Mouse (Mus musculus): Measurements from ENCODE around the gene Lrrfip2. TPM values are rescaled to one million over a fixed set of nuclear protein-coding genes. Genes with fewer than 3 reads are reported as not detected.

Lrrfip2 gene
- polyA plus RNA-seq, 1 experiment from 2014 or later, result 18.5 TPM

GRCm38 (mm10) chr9:111210412-111210811 lies 93.0 kb downstream of the Lrrfip2 start:
- Histone ChIP-seq H3K4me1 (ENCODE audit: insufficient read depth) (peaks cover 12% of the 10 kb centered on the region; the same call in 1 of the 2 replicates), H3K4me2 (ENCODE audit: low read depth, low read length) (no peak overlapping the region)
- no peak for DNase-seq

DNA sequence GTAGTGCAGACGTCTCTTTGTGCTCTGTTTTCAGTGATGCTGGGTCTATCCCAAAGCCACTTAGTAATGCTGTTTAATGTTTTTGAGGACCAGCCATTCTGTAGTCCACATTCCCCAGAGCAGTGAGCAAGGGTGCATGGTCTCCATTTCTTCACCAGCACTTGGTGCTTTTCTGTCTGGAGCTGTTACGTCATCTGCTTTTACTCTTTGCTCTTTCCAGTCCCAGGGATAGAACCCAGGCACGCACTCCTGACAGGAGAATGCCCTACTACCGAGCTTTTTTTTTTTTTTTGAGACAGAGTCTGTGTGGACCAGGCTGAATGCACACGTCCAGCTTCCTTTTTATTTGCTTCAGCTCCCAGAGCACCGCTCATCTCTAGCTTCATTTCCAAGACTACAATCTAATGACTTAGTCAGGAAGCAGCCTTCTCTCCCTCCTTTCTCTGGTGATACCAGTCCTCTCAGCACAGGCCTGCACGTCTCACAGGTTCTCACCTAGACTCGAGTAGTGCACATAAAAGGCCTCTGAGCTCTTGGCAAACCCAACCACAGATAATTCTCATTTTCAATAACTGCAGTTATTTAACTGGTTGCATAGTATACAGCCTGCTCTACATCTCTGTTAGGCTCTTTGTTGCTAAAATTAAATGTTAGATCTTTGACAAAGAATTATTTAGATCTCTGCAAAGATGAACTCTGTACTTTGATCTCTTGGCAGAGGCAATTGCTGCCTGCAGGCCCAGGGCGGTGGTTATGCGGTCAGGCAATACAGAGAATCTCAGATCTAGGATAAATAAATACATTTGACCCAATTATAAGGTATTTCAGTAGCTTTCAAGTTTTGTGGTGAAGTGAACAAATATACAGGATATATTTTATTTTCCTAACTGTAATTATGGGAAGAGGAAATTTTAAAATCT lies 94.0 kb downstream of the Lrrfip2 start:
- DNase-seq (no peak), ATAC-seq (peak; percentile 62)
- Histone ChIP-seq H3K4me1 (ENCODE audit: insufficient read depth) (peaks cover 12% of the 10 kb centered on the region; the same call in 1 of the 2 replicates), H3K9ac (replicated peaks) (no peak overlapping the region), H3K4me3 (ENCODE audit: low read depth, low read length) (no peak overlapping the region), H3K4me2 (ENCODE audit: low read depth, low read length) (no peak overlapping the region), H3K27me3 (ENCODE audit: insufficient read depth, low read length) (no peaks in the 10 kb centered on the region), H3K36me3 (replicated peaks; ENCODE audit: insufficient read depth, low read length) (peaks cover 18% of the 10 kb centered on the region), H3K27ac (ENCODE audit: low read depth) (peak overlapping the region; percentile 29; the same call in 1 of the 2 replicates), H3K9me3 (ENCODE audit: low read length) (no peaks in the 10 kb centered on the region)
- TF ChIP-seq EP300 (IDR thresholded peaks at IDR 0.05; ENCODE audit: low read depth), result no peak
- TF ChIP-seq CTCF (IDR thresholded peaks at IDR 0.05; ENCODE audit: low read depth), result no peak
- WGBS (ENCODE audit: insufficient replicate concordance), result 58% methylated on average over 10 of the region's 10 CpGs

More at GRCm38 (mm10) chr9:111210412-111210811, 93.0 kb downstream of the Lrrfip2 start:
- 76% methylated on average over 4 of the region's 4 CpGs for WGBS (ENCODE audit: insufficient replicate concordance)
- Histone ChIP-seq H3K4me3 (ENCODE audit: low read depth, low read length) (no peak overlapping the region), H3K9ac (replicated peaks) (no peak overlapping the region), H3K36me3 (replicated peaks; ENCODE audit: insufficient read depth, low read length) (peaks cover 23% of the 10 kb centered on the region), H3K27me3 (ENCODE audit: insufficient read depth, low read length) (no peaks in the 10 kb centered on the region), H3K27ac (ENCODE audit: low read depth) (no peak overlapping the region), H3K9me3 (ENCODE audit: low read length) (no peaks in the 10 kb centered on the region)
- TF ChIP-seq CTCF (IDR thresholded peaks at IDR 0.05; ENCODE audit: low read depth) (no peak), EP300 (IDR thresholded peaks at IDR 0.05; ENCODE audit: low read depth) (no peak)
- ATAC-seq, result no peak

DNA sequence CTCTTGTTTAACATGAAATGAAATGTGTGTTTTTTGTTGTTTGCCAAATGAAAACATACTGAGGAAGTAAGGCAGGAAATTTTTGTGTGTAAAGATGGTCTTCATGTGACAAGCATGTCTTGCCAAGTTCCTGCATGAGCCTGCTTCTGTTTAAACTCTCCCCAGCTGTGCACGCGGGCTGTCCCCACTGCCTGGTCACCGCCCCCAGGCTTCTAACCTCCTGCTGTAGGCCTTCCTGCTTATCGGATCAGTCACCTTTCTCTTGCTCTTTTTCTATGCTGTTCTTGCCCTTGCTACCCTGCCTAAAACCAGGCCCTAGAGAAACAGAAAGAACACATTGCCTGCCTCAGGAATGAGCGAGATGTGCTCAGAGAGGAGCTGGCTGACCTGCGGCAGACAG lies 96.1 kb downstream of the Lrrfip2 start:
- ATAC-seq (peak; percentile 60; the same call in 1 of the 2 replicates), DNase-seq (peak; percentile 39)
- H3K27ac ChIP-seq (ENCODE audit: low read depth), result no peak overlapping the region
- no peaks in the 10 kb centered on the region for H3K27me3 ChIP-seq (ENCODE audit: insufficient read depth, low read length)
- peaks cover 12% of the 10 kb centered on the region; the same call in 1 of the 2 replicates for H3K4me1 ChIP-seq (ENCODE audit: insufficient read depth)
- H3K4me3 ChIP-seq (ENCODE audit: low read depth, low read length), result no peak overlapping the region
- no peaks in the 10 kb centered on the region for H3K9me3 ChIP-seq (ENCODE audit: low read length)
- no peak for TF ChIP-seq CTCF (IDR thresholded peaks at IDR 0.05; ENCODE audit: low read depth)
- H3K36me3 ChIP-seq (replicated peaks; ENCODE audit: insufficient read depth, low read length), result peaks cover 23% of the 10 kb centered on the region
- 36% methylated on average over 6 of the region's 6 CpGs for WGBS (ENCODE audit: insufficient replicate concordance)
- no peak overlapping the region for H3K4me2 ChIP-seq (ENCODE audit: low read depth, low read length)
- H3K9ac ChIP-seq (replicated peaks), result no peak overlapping the region; the same call in 1 of the 2 replicates

- H3K36me3 ChIP-seq (replicated peaks; ENCODE audit: insufficient read depth, low read length), result peaks cover 32% of the 10 kb centered on the region
- no peak overlapping the region for H3K27ac ChIP-seq (ENCODE audit: low read depth)
- DNase-seq (no peak), ATAC-seq (no peak)
- H3K4me2 ChIP-seq (ENCODE audit: low read depth, low read length), result no peak overlapping the region
- H3K27me3 ChIP-seq (ENCODE audit: insufficient read depth, low read length), result no peaks in the 10 kb centered on the region
- peaks cover 12% of the 10 kb centered on the region; the same call in 1 of the 2 replicates for H3K4me1 ChIP-seq (ENCODE audit: insufficient read depth)
- H3K9ac ChIP-seq (replicated peaks), result no peak overlapping the region
- TF ChIP-seq EP300 (IDR thresholded peaks at IDR 0.05; ENCODE audit: low read depth) (no peak), CTCF (IDR thresholded peaks at IDR 0.05; ENCODE audit: low read depth) (no peak)
- H3K4me3 ChIP-seq (ENCODE audit: low read depth, low read length), result no peak overlapping the region
- no peaks in the 10 kb centered on the region for H3K9me3 ChIP-seq (ENCODE audit: low read length)
These were observed 99.0 kb downstream of the Lrrfip2 start for GRCm38 (mm10) chr9:111216424-111216823.

- H3K4me1 ChIP-seq (ENCODE audit: insufficient read depth), result peaks cover 2% of the 10 kb centered on the region; the same call in 1 of the 2 replicates
- H3K36me3 ChIP-seq (replicated peaks; ENCODE audit: insufficient read depth, low read length), result peaks cover 52% of the 10 kb centered on the region
- no peak overlapping the region for H3K4me2 ChIP-seq (ENCODE audit: low read depth, low read length)
- no peaks in the 10 kb centered on the region for H3K9me3 ChIP-seq (ENCODE audit: low read length)
- H3K27ac ChIP-seq (ENCODE audit: low read depth), result no peak overlapping the region
- no peak overlapping the region for H3K9ac ChIP-seq (replicated peaks)
- ATAC-seq, result no peak
- H3K4me3 ChIP-seq (ENCODE audit: low read depth, low read length), result no peak overlapping the region
- TF ChIP-seq EP300 (IDR thresholded peaks at IDR 0.05; ENCODE audit: low read depth), result no peak
- TF ChIP-seq CTCF (IDR thresholded peaks at IDR 0.05; ENCODE audit: low read depth), result no peak
- DNase-seq, result no peak
- WGBS (ENCODE audit: insufficient replicate concordance), result 70% methylated on average over 5 of the region's 5 CpGs
- no peaks in the 10 kb centered on the region for H3K27me3 ChIP-seq (ENCODE audit: insufficient read depth, low read length)
These were observed 103.2 kb downstream of the Lrrfip2 start for GRCm38 (mm10) chr9:111220551-111221080.

DNA sequence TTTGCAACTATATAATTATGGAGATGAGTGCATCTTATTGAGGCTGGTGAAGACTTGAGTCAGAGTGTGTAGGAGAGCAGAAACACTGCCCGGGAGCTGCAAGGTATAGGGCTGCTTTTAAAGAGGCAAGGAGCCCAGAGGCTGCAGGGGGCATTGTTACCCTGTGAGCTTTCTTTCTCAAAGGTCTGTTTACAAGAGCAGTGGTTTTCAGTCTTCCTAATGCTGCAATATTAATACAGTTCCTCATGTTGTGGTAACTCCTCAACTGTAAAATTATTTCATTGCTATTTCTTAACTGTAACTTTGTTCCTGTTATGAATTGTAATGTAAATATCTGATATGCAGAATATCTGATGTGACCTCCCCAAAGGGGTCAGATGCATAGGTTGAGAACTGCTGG lies 104.2 kb downstream of the Lrrfip2 start:
- no peak for TF ChIP-seq EP300 (IDR thresholded peaks at IDR 0.05; ENCODE audit: low read depth)
- TF ChIP-seq CTCF (IDR thresholded peaks at IDR 0.05; ENCODE audit: low read depth), result no peak
- Histone ChIP-seq H3K4me3 (ENCODE audit: low read depth, low read length) (no peak overlapping the region), H3K4me2 (ENCODE audit: low read depth, low read length) (no peak overlapping the region), H3K27me3 (ENCODE audit: insufficient read depth, low read length) (no peaks in the 10 kb centered on the region), H3K36me3 (replicated peaks; ENCODE audit: insufficient read depth, low read length) (peaks cover 58% of the 10 kb centered on the region), H3K27ac (ENCODE audit: low read depth) (no peak overlapping the region), H3K9ac (replicated peaks) (no peak overlapping the region), H3K4me1 (ENCODE audit: insufficient read depth) (peaks cover 2% of the 10 kb centered on the region; the same call in 1 of the 2 replicates), H3K9me3 (ENCODE audit: low read length) (no peaks in the 10 kb centered on the region)
- DNase-seq, result no peak
- ATAC-seq, result no peak
- 81% methylated on average over 1 of the region's 1 CpGs for WGBS (ENCODE audit: insufficient replicate concordance)
